Mouse (Mus musculus): Measurements from ENCODE around the gene Olfr223.
"Not testable (repeated sequence)": the region's sequence is repeated elsewhere in the genome, so short reads cannot be mapped to it uniquely, and the experiment has no call there.

DNA sequence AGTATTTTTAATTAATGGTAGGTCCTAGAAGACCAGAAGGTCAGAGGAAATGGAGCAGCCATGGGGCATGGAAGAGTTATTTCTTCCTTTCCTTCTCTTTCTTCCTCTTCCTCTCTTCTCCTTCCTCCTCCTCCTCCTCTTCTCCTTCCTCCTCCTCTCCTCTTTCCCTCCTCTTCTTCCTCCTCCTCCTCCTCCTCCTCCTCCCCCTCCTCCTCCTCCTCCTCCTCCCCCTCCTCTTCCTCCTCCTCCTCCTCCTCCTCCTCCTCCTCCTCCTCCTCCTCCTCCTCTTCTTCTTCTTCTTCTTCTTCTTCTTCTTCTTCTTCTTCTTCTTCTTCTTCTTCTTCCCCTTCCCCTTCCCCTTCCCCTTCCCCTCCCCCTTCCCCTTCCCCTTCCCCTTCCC lies 17.0 kb downstream of the Olfr223 start, which contains the start of gene Olfr222:
- not testable (repeated sequence) for TF ChIP-seq POLR2A (IDR thresholded peaks at IDR 0.05; ENCODE audit: insufficient read length, low read depth); MAX (IDR thresholded peaks at IDR 0.05; ENCODE audit: low read depth); E2F4 (IDR thresholded peaks at IDR 0.05; ENCODE audit: insufficient read depth); USF1 (IDR thresholded peaks at IDR 0.05; ENCODE audit: low read depth); POLR2AphosphoS2 (IDR thresholded peaks at IDR 0.05; ENCODE audit: insufficient read length, low read depth); TCF12 (IDR thresholded peaks at IDR 0.05; ENCODE audit: insufficient read depth, poor library complexity, severe bottlenecking); SRF (IDR thresholded peaks at IDR 0.05; ENCODE audit: control insufficient read depth, insufficient read length, low read depth); REST (IDR thresholded peaks at IDR 0.05; ENCODE audit: insufficient read depth, insufficient read length); CEBPB (IDR thresholded peaks at IDR 0.05; ENCODE audit: insufficient read depth, poor library complexity, severe bottlenecking); TCF3 (IDR thresholded peaks at IDR 0.05; ENCODE audit: insufficient read length, low read depth)
